Mouse (Mus musculus) ES-E14 (cell line): ENCODE results near the gene Ifitm5. TPM values are rescaled to one million over a fixed set of nuclear protein-coding genes. Genes with fewer than 3 reads are reported as not detected.

Experiments
- DNase-seq: peaks from one replicate; pipeline ENCODE4 v3.0.0-alpha.2; 2013; ENCODE audit warnings: low read depth, low spot score
- H3K27ac ChIP-seq: 2 replicates; pipeline ENCODE4 v1.5.1; 2012; ENCODE audit warnings: low read depth, mild to moderate bottlenecking, low read length, moderate library complexity, mixed read lengths; ENCODE audit not compliant: poor library complexity, insufficient read depth, severe bottlenecking
- H3K36me3 ChIP-seq: 2 replicates; pipeline ENCODE4 v1.6.1; 2012; ENCODE audit warnings: mild to moderate bottlenecking, low read length, moderate library complexity, mixed read lengths; ENCODE audit not compliant: control insufficient read depth, poor library complexity, insufficient read depth, severe bottlenecking
- H3K4me1 ChIP-seq, 2 experiments: fragments of 150-350 bp in 1 of 2; sonication (generic) in 1 of 2; 2 replicates each; pipeline ENCODE4 v1.6.1; 2012; ENCODE audit warnings: low read length in 2 of 2, mild to moderate bottlenecking in 1 of 2, mixed read lengths in 1 of 2; ENCODE audit not compliant: control insufficient read depth in 2 of 2, insufficient read depth in 2 of 2, poor library complexity in 1 of 2
- H3K4me3 ChIP-seq, 2 experiments: fragments of 150-350 bp in 1 of 2; sonication (generic) in 1 of 2; 2 replicates each; pipeline ENCODE4 v1.5.1; 2012; ENCODE audit warnings: low read length in 2 of 2, low read depth in 1 of 2, mild to moderate bottlenecking in 1 of 2, mixed read lengths in 1 of 2; ENCODE audit not compliant: insufficient read depth in 1 of 2, poor library complexity in 1 of 2, severe bottlenecking in 1 of 2
- H3K9ac ChIP-seq: 2 replicates; pipeline ENCODE4 v1.6.1; 2012; ENCODE audit warnings: low read depth, mild to moderate bottlenecking, low read length, mixed read lengths; ENCODE audit not compliant: poor library complexity, insufficient read depth, severe bottlenecking
- H3K9me3 ChIP-seq: fragments of 150-350 bp; sonication (generic); 2 replicates; pipeline ENCODE4 v1.6.1; 2012; ENCODE audit warnings: low read depth, mild to moderate bottlenecking, low read length; ENCODE audit not compliant: control insufficient read depth, insufficient read depth
- CHD2 ChIP-seq: IDR thresholded peaks from 2 replicates; pipeline ENCODE4 v1.6.1; 2014; ENCODE audit warnings: mild to moderate bottlenecking, low read depth, low read length, inconsistent platforms
- HCFC1 ChIP-seq: IDR thresholded peaks from 2 replicates; pipeline ENCODE4 v1.6.1; 2012; ENCODE audit warnings: low read length, inconsistent platforms, borderline replicate concordance; ENCODE audit not compliant: insufficient read depth
- MAFK ChIP-seq: IDR thresholded peaks from 2 replicates; pipeline ENCODE4 v1.6.1; 2014; ENCODE audit warnings: mild to moderate bottlenecking, low read depth, low read length, inconsistent platforms; ENCODE audit not compliant: insufficient read depth
- ZC3H11A ChIP-seq: IDR thresholded peaks from 2 replicates; pipeline ENCODE4 v1.6.1; 2012; ENCODE audit warnings: low read depth, mild to moderate bottlenecking, inconsistent platforms, low read length, borderline replicate concordance
- ZNF384 ChIP-seq: IDR thresholded peaks from 2 replicates; pipeline ENCODE4 v1.6.1; 2012; ENCODE audit warnings: low read depth, low read length, inconsistent platforms
- in situ Hi-C, 2 experiments: fragments of 600-800 bp; cut with MboI; formaldehyde crosslinking; loops; one replicate each; pipeline ENCODE4 v1.15.1; 2025; ENCODE audit warnings: low sequenced_read_pairs in 2 of 2, inconsistent platforms in 1 of 2; ENCODE audit not compliant: unreplicated experiment in 2 of 2
- total RNA-seq: library from RNA; depleted of rRNA; stranded (reverse); fragments of 300-350 nt; gene quantifications from 2 replicates; pipeline ENCODE4 v1.2.3, GENCODE M21; 2012; rRNA removed

Gene Ifitm5
- total RNA-seq, 1 experiment: 7.7 TPM

- peak; percentile 74 for TF ChIP-seq ZC3H11A
- TF ChIP-seq HCFC1: no peak
- Histone ChIP-seq H3K9ac (no peak overlapping the region), H3K27ac (no peak overlapping the region), H3K4me3 (no peak overlapping the region), H3K9me3 (no peaks in the 10 kb centered on the region), H3K36me3 (peaks cover 8% of the 10 kb centered on the region), H3K4me1 (peaks cover 3 to 9% of the 10 kb centered on the region in 2 experiments; a peak in 1 of 4 replicates)
- in situ Hi-C loops: loop anchor here in 1 of 2 experiments (5.0 kb wide), 1 partner anchor 61 kb away; no protein-coding TSS in a partner anchor
- peak; percentile 83 for DNase-seq
Measured at GRCm38 (mm10) chr7:140903212-140903611, 46.9 kb downstream of the Ifitm5 start.

- Histone ChIP-seq H3K4me3 (no peak overlapping the region), H3K36me3 (peaks cover 17% of the 10 kb centered on the region), H3K27ac (no peak overlapping the region), H3K9me3 (no peaks in the 10 kb centered on the region), H3K9ac (peak overlapping the region; percentile 3; the same call in 1 of the 2 replicates), H3K4me1 (peaks cover 3 to 9% of the 10 kb centered on the region in 2 experiments; a peak in 1 of 4 replicates)
- DNase-seq: no peak
- in situ Hi-C loops: loop anchor here in 1 of 2 experiments (5.0 kb wide), 1 partner anchor 60 kb away; no protein-coding TSS in a partner anchor
- TF ChIP-seq ZC3H11A (no peak), MAFK (no peak), CHD2 (no peak), ZNF384 (no peak), HCFC1 (no peak)
Measured at GRCm38 (mm10) chr7:140902036-140902875, 47.8 kb downstream of the Ifitm5 start.

GRCm38 (mm10) chr7:140900220-140900619 is 49.9 kb downstream of the Ifitm5 start, which contains the start of gene Cox8b:
Gene Cox8b, minus strand, starts transcription at chr7:140900446.
- no peak for DNase-seq

GRCm38 (mm10) chr7:140899121-140899520 is 51.0 kb downstream of the Ifitm5 start:
- Histone ChIP-seq H3K9me3 (no peaks in the 10 kb centered on the region), H3K9ac (no peak overlapping the region), H3K36me3 (peaks cover 26% of the 10 kb centered on the region), H3K4me1 (peaks cover 3 to 5% of the 10 kb centered on the region in 2 experiments; a peak in 1 of 4 replicates), H3K27ac (no peak overlapping the region), H3K4me3 (no peak overlapping the region)
- DNase-seq: no peak
- in situ Hi-C loops: loop anchor here in 1 of 2 experiments (10.0 kb wide), 1 partner anchor 54 kb away; the partner anchor contains the start of genes Odf3 and Scgb1c1
- TF ChIP-seq MAFK (no peak), ZC3H11A (no peak), ZNF384 (no peak), CHD2 (no peak), HCFC1 (no peak)

More at GRCm38 (mm10) chr7:140900220-140900619, 49.9 kb downstream of the Ifitm5 start, which contains the start of gene Cox8b:
- Histone ChIP-seq H3K4me1 (peaks cover 3 to 5% of the 10 kb centered on the region in 2 experiments; a peak in 1 of 4 replicates), H3K36me3 (peaks cover 23% of the 10 kb centered on the region), H3K4me3 (no peak within 1 kb of the TSS), H3K9me3 (no peaks in the 10 kb centered on the region), H3K9ac (no peak within 1 kb of the TSS), H3K27ac (no peak within 1 kb of the TSS)
- in situ Hi-C loops: loop anchor here in 1 of 2 experiments (5.0 kb wide), 1 partner anchor 58 kb away; no protein-coding TSS in a partner anchor
- TF ChIP-seq MAFK (no peak), HCFC1 (no peak), CHD2 (no peak), ZNF384 (no peak)

Other genes with a start within 250 kb of the Ifitm5 start
- gene Cyp2e1, start 186.6 kb downstream of the Ifitm5 start, total RNA-seq: not detected in 2 replicates
- gene Syce1, start 162.4 kb downstream of the Ifitm5 start, total RNA-seq: 12.2 and 21.6 TPM in 2 replicates
- gene Zfp941, start 128.1 kb downstream of the Ifitm5 start, total RNA-seq: 12.0 and 13.6 TPM in 2 replicates
- 19.5 and 32.1 TPM in 2 replicates for gene Urah, start 115.3 kb downstream of the Ifitm5 start, total RNA-seq
- gene Scgb1c1, start 104.7 kb downstream of the Ifitm5 start, total RNA-seq: not detected in 2 replicates
- 0.16 TPM in 1 of 2 replicates, not detected in the other for gene Odf3, start 102.5 kb downstream of the Ifitm5 start, total RNA-seq
- gene Gm45785, start 94.0 kb downstream of the Ifitm5 start, total RNA-seq: 0.89 and 1.6 TPM in 2 replicates
- 60.5 and 90.0 TPM in 2 replicates for gene Ric8a, start 93.3 kb downstream of the Ifitm5 start, total RNA-seq
- gene Bet1l, start 92.7 kb downstream of the Ifitm5 start, total RNA-seq: 21.6 and 31.5 TPM in 2 replicates
- 164 and 199 TPM in 2 replicates for gene Psmd13, start 68.3 kb downstream of the Ifitm5 start, total RNA-seq
- gene Sirt3, start 68.0 kb downstream of the Ifitm5 start, total RNA-seq: 18.2 and 26.3 TPM in 2 replicates
- not detected in 2 replicates for gene Cox8b, start 49.8 kb downstream of the Ifitm5 start, total RNA-seq
- 0.27 and 0.74 TPM in 2 replicates for gene Nlrp6, start 29.4 kb downstream of the Ifitm5 start, total RNA-seq
- gene Pgghg, start 8.9 kb downstream of the Ifitm5 start, total RNA-seq: 10.0 and 12.5 TPM in 2 replicates
- gene Gm45717, start 5.6 kb upstream of the Ifitm5 start, total RNA-seq: not detected in 2 replicates
- 679 and 1,158 TPM in 2 replicates for gene Ifitm2, start 5.7 kb upstream of the Ifitm5 start, total RNA-seq
- 274 and 585 TPM in 2 replicates for gene Ifitm1, start 16.9 kb upstream of the Ifitm5 start, total RNA-seq
- gene Ifitm3, start 60.5 kb upstream of the Ifitm5 start, total RNA-seq: 353 and 601 TPM in 2 replicates
- gene Ifitm6, start 67.6 kb upstream of the Ifitm5 start, total RNA-seq: 0.36 TPM in 1 of 2 replicates, not detected in the other
- gene Gm17387, start 78.8 kb upstream of the Ifitm5 start, total RNA-seq: not detected in 2 replicates
- gene B4galnt4, start 110.8 kb upstream of the Ifitm5 start, total RNA-seq: 31.1 and 78.3 TPM in 2 replicates
- gene Pkp3, start 127.9 kb upstream of the Ifitm5 start, total RNA-seq: 8.0 and 12.2 TPM in 2 replicates
- gene Sigirr, start 150.3 kb upstream of the Ifitm5 start, total RNA-seq: 18.2 and 56.2 TPM in 2 replicates
- gene Ano9, start 167.5 kb upstream of the Ifitm5 start, total RNA-seq: 26.4 and 102 TPM in 2 replicates
- 65.1 and 82.8 TPM in 2 replicates for gene Ptdss2, start 172.1 kb upstream of the Ifitm5 start, total RNA-seq
- gene Rnh1, start 222.6 kb upstream of the Ifitm5 start, total RNA-seq: 61.9 and 70.3 TPM in 2 replicates
- gene Hras, start 243.7 kb upstream of the Ifitm5 start, total RNA-seq: 130 and 133 TPM in 2 replicates
- 3.3 and 3.9 TPM in 2 replicates for gene Lrrc56, start 243.9 kb upstream of the Ifitm5 start, total RNA-seq